Mouse (Mus musculus) CH12.LX (cell line): ENCODE data around the gene Cwc25.

Experiments used
- BHLHE40 ChIP-seq: IDR thresholded peaks from 2 replicates; pipeline ENCODE4 v1.6.1; 2011; ENCODE audit warnings: mild to moderate bottlenecking, low read depth, low read length, improper control_type of control experiment
- CHD2 ChIP-seq: IDR thresholded peaks from 2 replicates; pipeline ENCODE4 v1.6.1; 2011; ENCODE audit warnings: low read length, improper control_type of control experiment
- CTCF ChIP-seq, 2 experiments: IDR thresholded peaks in 1 of 2; conservative IDR thresholded peaks in 1 of 2; 2 replicates each; pipeline ENCODE4 v1.5.1; 2011 to 2012; ENCODE audit warnings: low read depth in 2 of 2, low read length in 2 of 2, improper control_type of control experiment in 1 of 2, inconsistent platforms in 1 of 2, mild to moderate bottlenecking in 1 of 2, moderate library complexity in 1 of 2
- E2F4 ChIP-seq: IDR thresholded peaks from 2 replicates; pipeline ENCODE4 v1.6.1; 2011; ENCODE audit warnings: low read depth, low read length, improper control_type of control experiment; ENCODE audit not compliant: insufficient replicate concordance
- EP300 ChIP-seq: IDR thresholded peaks from 2 replicates; pipeline ENCODE4 v1.6.1; 2011; ENCODE audit warnings: low read length, improper control_type of control experiment
- HCFC1 ChIP-seq: IDR thresholded peaks from 2 replicates; pipeline ENCODE4 v1.6.1; 2012; ENCODE audit warnings: low read depth, mild to moderate bottlenecking, inconsistent platforms, low read length, improper control_type of control experiment
- JUN ChIP-seq: IDR thresholded peaks from 2 replicates; pipeline ENCODE4 v1.6.1; 2011; ENCODE audit warnings: low read depth, mild to moderate bottlenecking, low read length, improper control_type of control experiment, moderate library complexity; ENCODE audit not compliant: insufficient read depth
- JUND ChIP-seq: conservative IDR thresholded peaks from 2 replicates; pipeline ENCODE4 v1.6.1; 2011; ENCODE audit warnings: low read depth, low read length, improper control_type of control experiment
- MEF2A ChIP-seq: IDR thresholded peaks from 2 replicates; pipeline ENCODE4 v1.6.1; 2014; ENCODE audit warnings: low read depth, mild to moderate bottlenecking, inconsistent platforms, low read length, improper control_type of control experiment, borderline replicate concordance
- PAX5 ChIP-seq: IDR thresholded peaks from 2 replicates; pipeline ENCODE4 v1.6.1; 2012; ENCODE audit warnings: low read length, inconsistent platforms, mixed read lengths
- POLR2A ChIP-seq: IDR thresholded peaks from 2 replicates; pipeline ENCODE4 v1.6.1; 2011; ENCODE audit warnings: low read depth, mild to moderate bottlenecking, improper control_type of control experiment, low read length
- USF2 ChIP-seq: conservative IDR thresholded peaks from 2 replicates; pipeline ENCODE4 v1.6.1; 2011; ENCODE audit warnings: low read depth, low read length, improper control_type of control experiment
- ZNF384 ChIP-seq: IDR thresholded peaks from 2 replicates; pipeline ENCODE4 v1.6.1; 2012; ENCODE audit warnings: low read depth, low read length, improper control_type of control experiment, inconsistent platforms

GRCm38 (mm10) chr11:97747773-97748172 is 18.6 kb downstream of the Cwc25 start:
- TF ChIP-seq HCFC1: no peak
- TF ChIP-seq E2F4: no peak
- no peak for TF ChIP-seq USF2
- no peak for TF ChIP-seq CTCF (conservative IDR thresholded peaks at IDR 0.05 in 1 of 2, IDR thresholded peaks at IDR 0.05 in 1 of 2; ENCODE audit: low read depth in 2 of 2, low read length in 2 of 2)
- no peak for TF ChIP-seq POLR2A
- no peak for TF ChIP-seq ZNF384
- TF ChIP-seq PAX5: no peak
- no peak for TF ChIP-seq JUND
- no peak for TF ChIP-seq EP300
- TF ChIP-seq MEF2A: no peak
- no peak for TF ChIP-seq BHLHE40
- TF ChIP-seq JUN: no peak
- TF ChIP-seq CHD2: no peak
